Mouse (Mus musculus) hindbrain, embryonic 16.5 days (tissue): Measurements from ENCODE around the gene Rbm47. TPM values are rescaled to one million over a fixed set of nuclear protein-coding genes. Genes with fewer than 3 reads are reported as not detected.

ENCODE experiments used
- ATAC-seq: fragments of 200-750 bp; cut with Nextera tagmentation; 2 replicates; pipeline ENCODE4 v1.8.0; 2017; ENCODE audit warnings: moderate TSS enrichment, moderate library complexity
- H3K27ac ChIP-seq: fragments of 300-500 bp; sonication (generic); 2 replicates; pipeline ENCODE4 v1.5.1; 2014; ENCODE audit warnings: low read depth, mild to moderate bottlenecking, control low read depth, low read length, moderate library complexity
- H3K27me3 ChIP-seq: fragments of 300-500 bp; sonication (generic); replicated peaks from 2 replicates; pipeline ENCODE4 v1.6.1; 2014; ENCODE audit warnings: low read length; ENCODE audit not compliant: control insufficient read depth, insufficient read depth
- H3K36me3 ChIP-seq: fragments of 300-500 bp; sonication (generic); 2 replicates; pipeline ENCODE4 v1.6.1; 2014; ENCODE audit warnings: mild to moderate bottlenecking, low read length, moderate library complexity, mixed read lengths; ENCODE audit not compliant: control insufficient read depth, insufficient read depth
- H3K4me1 ChIP-seq: fragments of 300-500 bp; sonication (generic); 2 replicates; pipeline ENCODE4 v1.6.1; 2014; ENCODE audit warnings: low read depth, low read length; ENCODE audit not compliant: control insufficient read depth, insufficient read depth
- H3K4me2 ChIP-seq: fragments of 300-500 bp; sonication (generic); 2 replicates; pipeline ENCODE4 v1.6.1; 2014; ENCODE audit warnings: mild to moderate bottlenecking, low read length, control low read depth, moderate library complexity
- H3K4me3 ChIP-seq: fragments of 300-500 bp; sonication (generic); 2 replicates; pipeline ENCODE4 v1.5.1; 2014; ENCODE audit warnings: mild to moderate bottlenecking, low read length, control low read depth, moderate library complexity
- H3K9ac ChIP-seq: fragments of 300-500 bp; sonication (generic); 2 replicates; pipeline ENCODE4 v1.6.1; 2014; ENCODE audit warnings: low read depth, mild to moderate bottlenecking, control low read depth, low read length, moderate library complexity
- H3K9me3 ChIP-seq: fragments of 300-500 bp; sonication (generic); 2 replicates; pipeline ENCODE4 v1.6.1; 2014; ENCODE audit warnings: mild to moderate bottlenecking, low read length, moderate library complexity; ENCODE audit not compliant: control insufficient read depth
- WGBS: fragments of 180-500 bp; shearing (Covaris S2); extraction: QIAGEN DNeasy Blood & Tissue Kit; methylation state at CpG from one replicate; pipeline ENCODE4 v1.1.7; 2014; 5-methylcytosine and 5-hydroxymethylcytosine counted together
- polyA plus RNA-seq: library from polyadenylated mRNA; unstranded; fragments of >200 nt; fragmentation: Nextera tagmentation; extraction: Ambion mirVana; gene quantifications from 2 replicates; pipeline ENCODE4 v1.2.1, GENCODE M21; 2015

Gene Rbm47
- polyA plus RNA-seq, 1 experiment from 2014 or later: 6.7 TPM

DNA sequence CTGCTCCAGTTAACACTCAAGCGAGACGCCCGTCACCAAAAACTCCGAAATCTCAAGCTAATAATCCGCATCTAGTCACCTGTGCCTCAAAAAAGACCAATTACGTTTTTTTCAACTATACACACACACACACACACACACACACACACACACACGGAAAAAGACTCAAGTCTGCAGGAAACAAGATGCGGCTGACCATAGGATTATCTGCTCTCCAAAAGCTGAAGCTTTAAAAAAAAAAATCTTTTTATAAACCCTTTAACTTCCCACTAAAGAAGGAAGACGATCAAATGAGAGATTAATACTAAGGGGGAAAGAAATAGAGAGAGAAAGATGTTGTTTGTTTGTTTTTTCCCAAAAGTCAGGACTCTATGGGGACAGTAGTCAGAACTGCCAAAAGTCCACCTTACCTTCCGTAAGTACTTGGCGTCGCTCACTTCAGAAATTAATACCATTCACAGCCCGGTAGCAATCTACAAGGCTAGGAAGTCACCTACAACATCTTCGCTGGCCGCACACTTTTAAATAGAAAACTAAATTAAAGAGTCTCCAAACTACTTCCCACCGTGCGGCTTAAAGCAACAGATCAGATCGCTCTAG is 22.7 kb downstream of the Rbm47 start:
- Histone ChIP-seq H3K27me3 (peaks cover 10% of the 10 kb centered on the region), H3K36me3 (no peaks in the 10 kb centered on the region), H3K4me1 (peaks cover 13% of the 10 kb centered on the region), H3K4me3 (peak overlapping the region; percentile 41), H3K4me2 (peak overlapping the region; percentile 91), H3K9me3 (no peaks in the 10 kb centered on the region), H3K27ac (no peak overlapping the region), H3K9ac (peak overlapping the region; percentile 59)
- no peak for ATAC-seq
- WGBS: 1% methylated on average over 18 of the region's 18 CpGs

DNA sequence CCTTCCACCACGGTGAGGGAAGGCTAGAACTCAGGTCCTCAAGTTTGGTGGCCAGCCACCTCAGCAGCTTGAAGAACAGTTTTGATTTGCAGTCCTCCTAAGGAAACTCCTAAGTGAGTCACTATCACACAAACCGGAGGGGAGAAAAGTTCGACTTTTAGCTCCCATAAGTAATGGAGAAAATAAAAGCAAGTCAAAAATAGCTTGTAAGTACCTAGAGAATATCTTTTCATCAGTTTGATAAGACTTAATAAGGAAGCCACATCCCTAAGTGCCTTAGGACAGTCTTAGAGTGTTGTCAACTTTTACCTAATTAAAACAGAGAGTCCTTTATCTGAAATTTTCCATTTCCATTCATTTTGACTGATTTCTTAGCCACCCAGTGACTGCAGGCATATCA is 23.3 kb downstream of the Rbm47 start:
- H3K27me3 ChIP-seq: peaks cover 10% of the 10 kb centered on the region
- no peak overlapping the region for H3K9ac ChIP-seq
- ATAC-seq: no peak
- peaks cover 13% of the 10 kb centered on the region for H3K4me1 ChIP-seq
- no peak overlapping the region for H3K27ac ChIP-seq
- 42% methylated on average over 3 of the region's 3 CpGs for WGBS
- H3K4me3 ChIP-seq: 0 out of 2 replicates have a peak overlapping the region, but pooled peaks have one; percentile 6
- H3K36me3 ChIP-seq: no peaks in the 10 kb centered on the region
- H3K9me3 ChIP-seq: no peaks in the 10 kb centered on the region
- no peak overlapping the region; the same call in 1 of the 2 replicates for H3K4me2 ChIP-seq

DNA sequence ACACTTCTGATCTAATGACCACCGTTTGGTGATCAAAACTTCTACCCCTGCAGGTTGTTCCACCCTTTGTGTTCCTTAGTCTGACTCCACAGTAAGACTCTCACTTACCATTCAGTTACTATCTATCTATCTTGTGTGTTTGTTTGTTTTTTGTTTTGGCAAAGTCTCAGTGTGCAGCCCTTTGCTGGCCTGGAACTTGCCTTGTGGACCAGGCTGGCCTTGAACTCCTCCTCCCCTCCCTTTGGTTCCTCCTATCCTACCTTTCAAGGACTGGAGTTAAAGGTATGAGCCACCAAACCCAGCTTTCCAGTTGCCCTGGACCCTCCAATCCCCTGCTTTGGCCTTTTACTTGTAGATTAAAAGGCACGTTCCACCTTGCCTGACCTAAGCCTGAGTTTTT is 23.8 kb downstream of the Rbm47 start:
- Histone ChIP-seq H3K36me3 (no peaks in the 10 kb centered on the region), H3K9me3 (no peaks in the 10 kb centered on the region), H3K4me1 (peaks cover 13% of the 10 kb centered on the region), H3K4me3 (no peak overlapping the region), H3K4me2 (no peak overlapping the region), H3K27ac (no peak overlapping the region), H3K9ac (no peak overlapping the region), H3K27me3 (peaks cover 10% of the 10 kb centered on the region)
- 70% methylated on average over 2 of the region's 2 CpGs for WGBS
- ATAC-seq: no peak

DNA sequence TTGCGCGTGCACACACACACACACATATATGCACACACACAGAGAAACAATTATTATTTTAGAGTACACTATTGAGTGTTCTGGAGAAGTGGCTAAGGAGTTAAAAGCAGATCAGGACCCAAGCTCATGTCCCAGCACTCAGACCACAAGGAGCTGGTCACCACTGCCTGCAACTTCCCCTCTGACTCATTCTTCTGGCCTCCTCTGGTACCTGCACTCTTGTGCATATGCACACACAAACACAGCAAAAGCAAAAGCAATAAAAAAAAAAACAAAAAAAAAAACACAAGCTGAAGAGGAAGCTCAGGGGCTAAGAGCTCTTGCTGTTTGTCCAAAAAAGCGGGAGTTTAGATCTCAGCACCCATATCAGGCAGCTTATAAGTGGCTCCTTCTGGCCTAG is 25.6 kb downstream of the Rbm47 start:
- H3K9me3 ChIP-seq: no peaks in the 10 kb centered on the region
- 97% methylated on average over 3 of the region's 3 CpGs for WGBS
- peaks cover 13% of the 10 kb centered on the region for H3K4me1 ChIP-seq
- no peak overlapping the region for H3K27ac ChIP-seq
- H3K4me2 ChIP-seq: no peak overlapping the region
- no peak overlapping the region for H3K4me3 ChIP-seq
- no peak overlapping the region for H3K9ac ChIP-seq
- no peak for ATAC-seq
- peaks cover 10% of the 10 kb centered on the region for H3K27me3 ChIP-seq
- no peaks in the 10 kb centered on the region for H3K36me3 ChIP-seq

DNA sequence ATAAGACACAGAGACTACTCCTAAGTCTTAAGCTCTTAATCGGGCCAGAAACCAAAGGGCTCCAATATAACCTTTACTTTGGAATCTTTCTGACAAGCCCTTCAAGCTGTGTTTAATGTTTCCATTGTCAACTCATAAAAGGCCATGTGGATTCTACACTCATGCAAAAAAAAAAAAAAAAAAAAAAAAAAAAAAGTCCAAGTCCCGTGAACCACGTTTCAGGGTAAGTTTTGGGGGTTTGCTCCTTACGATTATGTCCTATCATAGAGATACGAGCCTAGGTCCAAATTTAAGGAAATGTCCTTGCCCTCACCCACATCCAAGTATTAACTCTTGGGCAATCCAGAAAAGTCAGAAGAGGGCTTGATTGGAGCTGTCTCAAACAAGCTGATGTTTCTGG is 27.3 kb downstream of the Rbm47 start:
- Histone ChIP-seq H3K9ac (no peak overlapping the region), H3K9me3 (no peaks in the 10 kb centered on the region), H3K4me2 (no peak overlapping the region), H3K4me3 (no peak overlapping the region), H3K27me3 (peaks cover 5% of the 10 kb centered on the region), H3K27ac (no peak overlapping the region), H3K4me1 (peaks cover 3% of the 10 kb centered on the region; the same call in 1 of the 2 replicates), H3K36me3 (no peaks in the 10 kb centered on the region)
- 92% methylated on average over 5 of the region's 5 CpGs for WGBS
- ATAC-seq: no peak

DNA sequence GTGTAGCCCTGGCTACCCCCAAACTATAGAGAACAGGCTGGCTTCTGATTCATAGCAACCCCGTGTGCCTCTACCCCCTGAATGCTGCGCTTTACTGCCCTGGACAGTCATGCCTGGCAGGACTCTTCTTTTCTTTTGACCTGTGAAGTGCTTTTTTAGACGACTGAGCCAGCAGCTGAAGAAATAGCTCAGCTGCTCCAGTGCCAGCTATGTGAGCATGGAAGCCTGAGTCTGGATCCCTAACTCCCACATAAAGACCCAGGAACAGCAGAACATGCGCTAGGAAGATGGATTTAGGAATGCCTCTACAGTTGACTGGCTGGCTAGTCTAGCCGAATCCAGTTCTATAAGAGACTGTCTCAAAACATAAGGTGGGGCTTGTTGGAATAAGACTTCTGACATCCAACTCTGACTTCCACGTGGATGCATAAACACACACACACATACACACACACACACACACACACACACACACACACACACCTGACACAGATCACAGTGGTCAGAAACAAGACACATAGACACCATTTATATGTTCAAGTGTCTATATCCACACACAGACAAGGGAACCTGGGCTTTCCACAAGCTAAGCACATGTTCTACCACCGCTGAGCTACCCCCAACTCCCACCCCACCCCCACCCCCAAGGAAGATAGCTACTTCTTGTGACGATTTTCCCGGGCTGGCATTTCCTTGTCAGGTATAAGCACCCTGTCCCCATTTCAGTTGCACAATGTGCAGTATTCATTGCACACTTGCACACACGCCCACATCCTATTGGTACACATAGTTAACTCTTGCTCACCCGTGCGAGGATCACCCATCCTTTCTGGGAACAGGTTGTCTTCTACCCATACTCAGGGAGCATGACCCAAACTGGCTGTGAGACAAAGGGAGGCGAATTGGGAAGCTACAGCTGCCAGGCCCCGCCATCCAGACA is 29.6 kb downstream of the Rbm47 start:
- H3K4me1 ChIP-seq: no peaks in the 10 kb centered on the region
- H3K4me2 ChIP-seq: no peak overlapping the region
- no peak for ATAC-seq
- H3K27ac ChIP-seq: no peak overlapping the region
- no peaks in the 10 kb centered on the region for H3K36me3 ChIP-seq
- H3K4me3 ChIP-seq: no peak overlapping the region
- WGBS: 83% methylated on average over 14 of the region's 14 CpGs
- no peak overlapping the region for H3K9ac ChIP-seq
- peaks cover under 1% of the 10 kb centered on the region; the same call in 1 of the 2 replicates for H3K27me3 ChIP-seq
- no peaks in the 10 kb centered on the region for H3K9me3 ChIP-seq

DNA sequence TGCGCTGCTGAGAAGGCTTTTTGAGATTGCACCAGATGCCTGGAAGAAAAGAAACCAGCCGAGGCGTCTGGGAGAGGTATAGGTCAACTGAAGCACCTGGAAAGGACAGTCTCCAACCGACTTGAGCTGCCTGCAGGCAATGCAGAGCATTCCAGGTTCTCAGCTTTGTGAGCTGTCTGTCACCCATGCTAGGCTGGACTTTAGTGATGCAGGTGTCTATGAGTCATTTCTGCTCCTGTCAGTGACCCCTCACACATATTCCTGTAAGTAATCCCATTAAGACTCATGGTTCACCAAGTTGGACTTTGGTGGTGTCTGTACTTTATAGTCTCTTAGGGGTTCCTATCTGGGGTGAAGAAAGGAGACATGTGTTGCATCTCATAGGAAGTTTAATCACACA is 31.4 kb downstream of the Rbm47 start:
- whole genome bisulfite sequencing: 83% methylated on average over 4 of the region's 4 CpGs
- Histone ChIP-seq H3K27me3 (no peaks in the 10 kb centered on the region), H3K4me1 (no peaks in the 10 kb centered on the region), H3K9me3 (no peaks in the 10 kb centered on the region), H3K27ac (no peak overlapping the region), H3K4me3 (no peak overlapping the region), H3K4me2 (no peak overlapping the region), H3K36me3 (no peaks in the 10 kb centered on the region), H3K9ac (no peak overlapping the region)
- no peak for ATAC-seq

DNA sequence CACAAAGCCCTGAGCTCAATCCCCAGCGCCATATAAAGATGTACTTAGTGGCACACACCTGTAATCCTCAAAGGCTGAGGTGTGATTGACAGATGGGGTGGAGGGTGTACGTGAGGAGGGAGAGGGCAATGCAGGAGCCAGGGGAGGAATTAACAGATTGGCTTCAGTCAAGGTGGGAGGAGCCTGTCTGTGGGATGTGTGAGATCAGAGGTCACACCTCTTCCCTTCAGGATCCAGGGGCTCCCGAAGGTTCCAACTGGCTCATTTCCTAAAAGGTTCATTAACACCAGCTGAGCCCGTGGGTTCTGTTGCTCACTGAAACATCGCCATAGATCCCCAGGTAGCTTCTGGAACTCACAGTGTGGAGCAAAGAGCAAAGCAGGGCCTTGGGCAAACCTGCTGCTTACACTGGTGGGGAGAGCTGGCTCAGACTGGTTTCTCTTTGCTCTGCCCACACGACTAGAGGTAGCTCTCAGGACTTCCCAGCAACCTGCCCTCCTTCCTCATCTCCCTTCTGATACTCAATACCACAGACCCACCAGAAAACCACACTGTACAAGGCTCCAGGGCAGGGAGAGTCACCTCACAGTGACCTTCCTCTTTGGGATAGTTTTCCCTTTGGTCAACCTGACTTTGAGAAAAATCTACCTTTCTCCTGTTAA is 33.2 kb downstream of the Rbm47 start:
- Histone ChIP-seq H3K9me3 (no peaks in the 10 kb centered on the region), H3K4me1 (no peaks in the 10 kb centered on the region), H3K4me3 (no peak overlapping the region), H3K27ac (no peak overlapping the region), H3K36me3 (no peaks in the 10 kb centered on the region), H3K9ac (no peak overlapping the region), H3K27me3 (no peaks in the 10 kb centered on the region), H3K4me2 (no peak overlapping the region)
- ATAC-seq: no peak; the same call in 1 of the 2 replicates
- WGBS: 37% methylated on average over 6 of the region's 6 CpGs

DNA sequence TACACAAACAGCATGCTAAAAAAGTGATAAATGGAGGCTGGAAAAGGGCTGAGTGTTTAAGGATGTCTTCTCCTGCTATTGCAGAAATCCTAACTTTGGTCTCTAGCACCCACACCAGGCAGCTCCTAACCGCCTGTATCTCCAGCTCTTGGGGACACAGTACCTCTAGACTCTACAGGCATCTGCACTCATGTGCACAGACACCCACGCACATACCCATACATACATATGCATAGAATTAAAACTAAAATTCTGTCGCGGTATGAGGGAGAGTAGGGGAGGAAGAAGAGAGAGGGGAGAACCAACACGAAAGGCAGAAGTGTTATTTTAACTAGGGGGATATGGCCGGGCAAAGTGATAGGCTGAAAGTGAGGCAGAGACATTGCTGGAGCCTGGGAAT is 33.7 kb downstream of the Rbm47 start:
- no peak for ATAC-seq
- no peak overlapping the region for H3K9ac ChIP-seq
- H3K27me3 ChIP-seq: no peaks in the 10 kb centered on the region
- no peaks in the 10 kb centered on the region for H3K36me3 ChIP-seq
- no peak overlapping the region for H3K4me3 ChIP-seq
- H3K4me2 ChIP-seq: no peak overlapping the region
- no peaks in the 10 kb centered on the region for H3K9me3 ChIP-seq
- 75% methylated on average over 6 of the region's 6 CpGs for WGBS
- no peak overlapping the region for H3K27ac ChIP-seq
- H3K4me1 ChIP-seq: no peaks in the 10 kb centered on the region
